In genomic region chr3:121689029-121689428, GRCm38 (mm10) we compare ENCODE assay signal across 1 mouse cellular context.
TF ChIP-seq lines count a peak whose summit lies in the region.

No protein-coding gene starts in this region.

TF ChIP-seq in MEL, 35 proteins besides CTCF, POLR2A, EP300 and RAD21 (continued from another document):
- no peak for TF ChIP-seq CHD2 (IDR thresholded peaks at IDR 0.05; ENCODE audit: low read length)
- peak; percentile 86 for TF ChIP-seq GATA1 (IDR thresholded peaks at IDR 0.05; ENCODE audit: low read depth, low read length)
- TF ChIP-seq USF1 (IDR thresholded peaks at IDR 0.05; ENCODE audit: low read depth, low read length), result no peak
- TF ChIP-seq HCFC1 (IDR thresholded peaks at IDR 0.05; ENCODE audit: low read depth, low read length), result no peak
- peak; percentile 37; the same call in 1 of the 2 replicates for TF ChIP-seq RCOR1 (IDR thresholded peaks at IDR 0.05; ENCODE audit: low read depth, low read length)
- TF ChIP-seq POLR2AphosphoS2 (IDR thresholded peaks at IDR 0.05; ENCODE audit: low read length), result no peak
- TF ChIP-seq ETS1 (IDR thresholded peaks at IDR 0.05; ENCODE audit: low read depth, low read length), result 0 out of 2 replicates have a peak, but pooled peaks have one; percentile 16
- TF ChIP-seq MAX (IDR thresholded peaks at IDR 0.05; ENCODE audit: low read length), result peak; percentile 46; the same call in 1 of the 2 replicates
- TF ChIP-seq NELFE (IDR thresholded peaks at IDR 0.05; ENCODE audit: low read depth, low read length), result no peak
- no peak for TF ChIP-seq ZC3H11A (IDR thresholded peaks at IDR 0.05; ENCODE audit: low read depth, low read length)
